Mouse (Mus musculus): ENCODE measurements at regions not wholly inside any gene's neighbourhood (a gene's known extent, or its start where the extent isn't known, plus 50 kb on each side); places are given as distances from the start of the nearest gene placed in this dataset.

DNA sequence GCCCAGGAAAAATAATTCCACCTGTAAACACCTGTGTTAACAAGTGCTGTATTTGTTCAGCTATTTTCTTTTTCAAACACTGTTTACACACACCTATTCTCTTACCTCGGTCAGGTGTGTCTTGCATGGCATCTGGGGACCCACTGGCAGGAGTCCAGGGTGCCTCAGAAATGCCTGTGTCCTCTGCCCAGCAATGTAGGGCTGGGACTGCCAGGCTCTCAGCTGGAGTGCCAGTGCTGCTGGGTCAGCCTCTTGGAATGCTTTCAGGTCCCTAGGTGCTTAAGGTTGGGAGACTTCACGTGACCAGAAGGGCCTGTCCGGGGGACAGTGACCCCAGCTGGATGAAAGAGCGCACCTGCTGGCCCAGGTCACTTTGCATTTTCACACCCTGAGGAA is 112.4 kb upstream of the Id2 start:
- no peak for DNase-seq (ENCODE audit: low spot score in 2 of 2)

DNA sequence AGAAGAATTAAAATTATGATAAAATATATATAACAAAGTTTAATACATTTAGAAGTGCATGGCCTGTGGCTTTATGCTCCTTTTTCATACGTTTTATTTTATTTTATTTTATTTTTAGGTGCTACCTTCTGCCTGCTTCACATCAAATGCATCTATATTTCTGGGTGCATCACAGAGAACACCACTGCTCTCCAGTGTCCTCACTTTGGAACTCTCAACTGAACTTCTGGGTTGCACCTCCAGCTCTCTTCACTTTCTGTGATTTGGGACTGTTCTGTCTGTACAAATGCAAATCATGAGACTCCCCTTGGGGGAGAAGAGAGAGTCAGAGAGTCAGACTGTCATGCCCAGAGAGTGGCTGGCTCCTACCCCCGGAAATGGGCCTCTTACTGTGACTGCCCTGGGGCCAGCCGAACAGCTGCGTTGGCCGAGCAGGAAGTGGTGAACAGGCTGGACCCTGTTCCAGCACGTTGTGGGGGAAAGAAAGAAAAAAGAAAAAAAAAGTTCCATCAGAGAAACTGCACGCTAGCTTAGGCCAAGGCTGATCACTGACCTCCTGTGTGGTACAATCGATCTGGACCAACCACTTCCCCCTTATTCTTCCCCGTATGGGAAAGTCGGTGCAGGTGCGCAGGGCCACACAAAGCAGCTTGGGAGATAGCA is 111.9 kb upstream of the Id2 start:
- no peak for DNase-seq (ENCODE audit: low spot score in 2 of 2)

GRCm38 (mm10) chr12:25203371-25204067 is 106.6 kb upstream of the Id2 start:
- no peak for DNase-seq (ENCODE audit: low spot score in 2 of 2)

- DNase-seq (ENCODE audit: low spot score in 2 of 2), result no peak
Observed at GRCm38 (mm10) chr12:25200161-25200560, 103.2 kb upstream of the Id2 start.

DNA sequence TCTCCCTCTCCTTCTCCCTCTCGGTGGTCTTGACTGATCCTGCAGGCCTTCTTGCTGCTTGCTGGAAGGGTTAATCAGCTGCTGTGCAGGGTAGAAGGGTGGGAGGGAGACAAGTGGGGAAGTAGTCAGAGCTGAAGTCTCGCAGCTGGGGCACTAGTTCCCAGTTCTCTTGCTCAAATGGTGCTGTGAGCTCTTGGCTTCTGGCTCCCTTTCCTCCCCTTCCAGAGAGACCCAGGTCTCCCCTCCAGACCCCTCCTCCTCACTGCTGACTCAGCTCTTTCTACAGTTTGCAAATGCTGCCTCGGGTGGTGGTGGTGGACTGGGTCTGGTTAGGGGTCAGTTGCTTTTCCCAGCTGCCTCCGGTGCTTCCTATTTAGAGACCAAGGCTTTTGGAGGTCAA is 100.8 kb upstream of the Id2 start:
- no peak for DNase-seq (ENCODE audit: low spot score in 2 of 2)

GRCm38 (mm10) chr12:25196022-25196421 is 99.1 kb upstream of the Id2 start:
- DNase-seq (ENCODE audit: low spot score in 2 of 2), result no peak

DNA sequence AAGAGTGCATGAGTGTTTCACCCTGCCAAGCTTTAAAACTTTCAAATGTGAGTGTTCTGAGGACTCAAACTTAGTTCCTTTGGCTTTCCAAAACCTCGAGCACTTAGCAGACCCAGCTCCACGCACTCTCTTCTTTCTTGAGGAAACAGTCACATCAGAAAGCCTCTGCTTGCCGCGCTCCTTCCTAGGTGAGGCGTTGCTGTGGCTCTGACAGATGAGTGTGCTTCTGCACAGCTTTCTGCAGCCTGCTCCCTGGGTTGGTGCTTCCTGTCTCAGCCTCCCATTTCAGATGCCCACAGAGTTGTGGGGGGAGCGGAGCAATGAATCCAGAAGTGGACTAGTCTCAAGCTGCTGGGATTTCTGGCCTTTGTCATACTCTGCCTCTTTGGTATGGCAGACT is 95.3 kb upstream of the Id2 start:
- DNase-seq (ENCODE audit: low spot score in 2 of 2), result no peak

DNA sequence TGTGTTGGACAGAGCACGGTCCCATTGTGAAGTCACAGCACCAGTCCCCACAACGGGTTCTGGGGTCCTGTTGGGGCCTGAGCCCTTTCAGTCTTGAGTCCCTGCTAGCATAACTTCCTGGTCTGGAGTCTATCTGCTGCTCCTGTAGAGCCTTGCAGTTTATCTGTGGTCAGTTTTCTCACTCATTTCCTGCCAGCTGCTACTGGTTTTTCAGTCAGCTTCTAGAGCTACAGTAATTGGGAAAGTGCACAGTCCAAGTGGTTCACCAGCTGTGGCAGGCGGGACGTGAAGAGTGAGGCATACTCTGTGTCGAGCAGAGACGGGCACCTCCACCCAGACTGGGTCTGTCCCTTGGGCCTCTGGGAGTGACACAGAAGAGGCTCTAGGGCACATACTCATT is 93.4 kb upstream of the Id2 start:
- DNase-seq (ENCODE audit: low spot score in 2 of 2), result no peak

- DNase-seq (ENCODE audit: low spot score in 2 of 2), result no peak
Observed at GRCm38 (mm10) chr12:25189174-25189761, 92.3 kb upstream of the Id2 start.

GRCm38 (mm10) chr12:25188556-25188955 is 91.6 kb upstream of the Id2 start:
- no peak for DNase-seq (ENCODE audit: low spot score in 2 of 2)

DNA sequence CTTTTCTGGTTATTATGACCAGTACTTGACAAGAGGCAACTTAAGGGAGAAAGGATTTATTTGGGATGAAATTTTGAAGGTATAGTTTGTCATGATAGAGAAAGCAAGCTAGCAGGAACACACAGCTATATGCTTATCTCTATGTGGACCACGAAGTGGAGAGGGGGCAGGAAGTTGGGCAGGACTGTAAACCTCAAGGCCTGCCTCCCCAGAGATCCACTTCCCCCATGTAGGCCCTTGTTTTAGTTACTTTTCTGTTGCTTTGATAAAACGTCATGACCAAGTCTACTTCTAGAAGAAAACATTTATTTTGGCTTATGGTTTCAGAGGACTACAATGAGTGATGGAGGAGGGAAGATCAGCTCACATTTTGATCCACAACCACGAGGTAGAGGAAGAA is 90.3 kb upstream of the Id2 start:
- DNase-seq (ENCODE audit: low spot score in 2 of 2), result no peak

DNA sequence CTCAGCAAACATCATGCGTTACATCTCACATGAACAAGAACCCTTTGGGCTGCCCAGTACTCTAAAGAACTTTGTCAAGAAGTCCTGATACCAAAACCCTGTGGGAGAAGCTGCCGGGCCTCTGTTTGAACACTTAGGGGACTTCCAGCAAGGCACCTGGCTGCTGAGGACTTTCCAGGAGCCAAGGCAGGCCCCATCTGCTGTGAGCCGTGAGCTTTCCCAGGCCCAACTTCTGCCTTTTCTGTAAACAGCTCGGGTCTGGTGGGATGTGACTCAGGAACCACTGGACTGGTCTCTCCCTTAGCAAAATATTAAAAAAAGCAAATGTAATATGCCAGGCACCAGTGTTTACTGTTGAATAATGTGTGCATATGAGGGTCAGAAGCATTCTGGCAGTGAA is 85.7 kb upstream of the Id2 start:
- no peak for DNase-seq (ENCODE audit: low spot score in 2 of 2)

DNA sequence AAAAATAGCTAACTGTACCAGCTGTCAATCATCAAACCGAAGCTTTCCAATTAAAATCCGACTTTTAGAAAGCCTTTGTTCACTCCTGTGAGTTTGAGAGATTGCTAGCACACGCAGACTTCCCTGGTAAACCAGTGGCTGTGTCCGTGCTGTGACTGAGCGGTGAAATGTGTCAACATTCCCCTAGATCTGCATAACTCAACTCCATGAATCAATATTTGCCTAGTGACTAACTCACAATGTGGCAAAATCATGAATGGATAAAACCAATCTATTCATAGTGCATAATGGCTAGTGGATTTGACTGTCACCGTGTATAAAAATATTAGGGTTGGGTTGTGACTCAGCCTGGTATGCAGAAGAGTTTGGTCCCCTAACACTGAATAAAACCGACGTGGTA is 84.4 kb upstream of the Id2 start:
- no peak for DNase-seq (ENCODE audit: low spot score in 2 of 2)

DNA sequence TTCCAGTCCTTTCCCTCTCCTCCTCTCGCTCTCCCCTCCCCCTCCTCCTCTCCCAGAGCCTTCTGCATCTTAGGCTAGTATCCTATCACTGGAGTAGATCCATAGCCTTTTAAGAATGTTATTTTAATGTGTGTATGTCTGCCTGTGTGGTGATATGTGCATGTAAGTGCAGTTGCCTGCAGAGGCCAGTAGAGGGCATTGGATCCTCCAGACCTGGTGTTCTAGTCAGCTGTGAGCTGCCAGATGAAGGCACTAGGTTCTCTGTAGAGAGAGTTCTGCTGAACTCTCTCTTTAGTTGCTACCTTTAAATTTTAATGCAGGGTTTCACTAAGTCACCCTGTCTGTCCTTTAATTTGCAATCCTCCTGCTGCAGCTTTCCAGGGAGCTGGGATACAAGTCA is 83.9 kb upstream of the Id2 start:
- DNase-seq (ENCODE audit: low spot score in 2 of 2), result no peak

GRCm38 (mm10) chr12:25180289-25180688 is 83.3 kb upstream of the Id2 start:
- DNase-seq (ENCODE audit: low spot score in 2 of 2), result no peak

GRCm38 (mm10) chr12:25178491-25179115 is 81.7 kb upstream of the Id2 start:
- no peak for DNase-seq (ENCODE audit: low spot score in 2 of 2)

GRCm38 (mm10) chr12:25177827-25178226 is 80.9 kb upstream of the Id2 start:
- DNase-seq (ENCODE audit: low spot score in 2 of 2), result no peak

DNA sequence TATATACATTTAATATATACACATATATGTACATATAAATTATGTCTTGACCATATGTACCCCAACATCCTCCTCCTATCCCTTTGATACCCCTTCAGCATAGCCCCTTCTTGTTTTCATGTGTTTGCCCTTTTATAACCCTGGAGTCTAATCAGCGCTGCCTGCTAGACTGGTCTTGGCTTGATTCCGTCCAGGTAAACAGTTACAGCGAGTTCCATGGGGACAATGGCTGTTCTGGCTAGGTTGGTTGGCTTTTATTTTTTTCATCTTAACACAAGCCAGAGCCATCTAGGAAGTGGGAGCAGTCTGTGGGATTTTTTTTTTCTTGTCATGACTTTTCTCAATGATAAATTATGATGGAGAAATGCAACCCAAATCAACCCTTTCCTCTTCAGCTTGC is 79.6 kb upstream of the Id2 start:
- no peak for DNase-seq (ENCODE audit: low spot score in 2 of 2)

DNA sequence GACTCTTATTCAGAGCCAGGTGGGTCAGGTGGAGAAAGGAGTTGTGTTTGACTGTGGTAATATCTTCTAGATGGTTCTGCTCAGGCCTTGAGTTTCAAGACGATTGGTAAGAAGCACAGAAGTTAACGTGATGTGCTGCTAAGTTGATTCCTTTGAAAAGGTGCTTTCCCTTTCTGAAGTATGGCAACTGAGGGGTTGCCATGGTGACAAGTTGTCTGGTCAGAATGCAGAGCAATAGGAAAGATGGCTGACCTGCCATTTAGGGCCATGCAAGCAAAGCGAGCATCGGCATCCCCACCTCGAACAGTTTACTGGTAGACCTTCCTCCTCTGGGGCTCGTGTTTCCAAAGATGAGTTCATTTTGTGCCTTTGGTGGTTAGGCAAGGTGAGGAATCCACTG is 76.1 kb upstream of the Id2 start:
- no peak for DNase-seq (ENCODE audit: low spot score in 2 of 2)

GRCm38 (mm10) chr12:25172450-25172849 is 75.5 kb upstream of the Id2 start:
- DNase-seq (ENCODE audit: low spot score in 2 of 2), result no peak

GRCm38 (mm10) chr12:25169611-25170010 is 72.7 kb upstream of the Id2 start:
- no peak for DNase-seq (ENCODE audit: low spot score in 2 of 2)

- no peak for DNase-seq (ENCODE audit: low spot score in 2 of 2)
Observed at GRCm38 (mm10) chr12:25168213-25168545, 71.2 kb upstream of the Id2 start.
